Mouse (Mus musculus): ENCODE data around the gene Gm47985.

DNA sequence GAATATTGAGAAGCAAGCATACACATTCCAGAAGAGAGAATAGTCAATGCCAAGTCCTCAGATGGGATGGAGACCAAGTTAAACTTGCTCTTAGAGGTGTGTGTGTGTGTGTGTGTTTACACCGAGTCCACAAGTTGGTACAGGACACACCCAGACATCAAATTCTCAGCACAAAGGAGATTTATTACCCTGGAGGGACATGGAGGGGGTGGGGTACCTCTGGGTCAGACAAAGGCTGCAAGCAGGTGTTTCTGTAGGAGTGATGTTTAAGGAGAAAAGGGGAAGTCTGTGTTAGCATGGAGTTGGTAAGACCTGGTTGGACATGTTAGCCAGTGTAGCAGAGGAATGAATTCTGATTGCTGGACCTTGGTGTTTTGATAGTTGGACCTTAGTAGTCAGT lies 33.6 kb downstream of the Gm47985 start:
- TF ChIP-seq MEF2A (IDR thresholded peaks at IDR 0.05; ENCODE audit: extremely low read depth, insufficient replicate concordance, low read depth, low read length, poor library complexity, severe bottlenecking) (no peak), POLR2A (IDR thresholded peaks at IDR 0.05; ENCODE audit: control insufficient read depth in 1 of 2, insufficient read depth in 1 of 2, low read depth in 1 of 2, low read length in 2 of 2, poor library complexity in 1 of 2) (no peak), EP300 (IDR thresholded peaks at IDR 0.05; ENCODE audit: low read depth in 1 of 2, low read length in 2 of 2) (no peak), CTCF (IDR thresholded peaks at IDR 0.05 in 2 of 3, conservative IDR thresholded peaks at IDR 0.05 in 1 of 3; ENCODE audit: control insufficient read depth in 1 of 3, insufficient read depth in 1 of 3, low read depth in 2 of 3, low read length in 3 of 3, poor library complexity in 1 of 3, severe bottlenecking in 1 of 3) (no peak)
